Mouse (Mus musculus) gonadal fat pad, adult 2 months (tissue): ENCODE data around the gene Cd9. TPM values are rescaled to one million over a fixed set of nuclear protein-coding genes. Genes with fewer than 3 reads are reported as not detected.

ENCODE experiments used
- DNase-seq: peaks from one replicate; pipeline ENCODE4 v3.0.0-alpha.2; 2012; ENCODE audit warnings: low read depth
- polyA plus RNA-seq: library from polyadenylated mRNA; depleted of rRNA; stranded (reverse); fragments of >200 nt; gene quantifications from 2 replicates; pipeline ENCODE4 v1.2.3, GENCODE M21; 2012; rRNA removed

Gene Cd9
- polyA plus RNA-seq = 217 and 263 TPM in 2 replicates

DNA sequence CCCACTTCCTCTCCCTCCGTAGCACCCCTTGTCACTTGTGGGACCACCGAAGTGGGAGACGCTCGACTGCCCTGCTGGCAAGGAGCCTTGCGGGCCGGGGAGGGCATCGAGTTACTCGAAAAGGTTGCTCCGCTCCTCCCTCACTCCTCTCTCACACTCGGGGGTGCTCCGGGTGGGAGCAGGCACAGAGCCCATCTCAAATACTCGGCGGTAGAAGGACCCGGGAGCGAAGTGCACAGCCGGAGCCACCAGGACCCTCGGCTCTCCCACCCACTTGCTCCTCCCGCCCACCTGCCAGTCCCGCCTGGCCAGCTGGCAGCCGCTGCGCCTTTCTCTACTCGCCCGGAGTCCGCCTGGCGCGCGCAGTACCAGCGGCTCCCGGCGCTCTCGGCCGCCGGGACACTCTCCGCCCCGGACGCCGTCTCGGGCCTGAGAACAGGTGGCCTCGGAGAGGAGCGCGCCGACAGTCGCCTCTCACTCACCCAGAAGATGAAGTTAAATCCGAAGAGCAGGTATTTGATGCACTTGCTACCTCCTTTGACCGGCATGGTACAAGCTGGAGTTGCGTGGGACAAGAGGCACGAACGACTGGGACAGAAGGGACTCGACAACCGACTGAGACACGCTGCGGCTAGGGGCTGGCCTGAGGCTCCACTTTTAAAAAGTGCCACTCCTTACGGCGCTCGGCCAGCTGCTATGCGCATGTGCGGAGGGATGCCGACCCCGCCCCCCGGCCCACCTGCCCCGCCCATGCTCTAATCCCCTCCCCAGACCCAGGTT is at the start of gene Cd9:
TSS of gene Cd9 (minus strand) at position 700 of the 780 bp plus-strand sequence.
- DNase-seq = no peak

DNA sequence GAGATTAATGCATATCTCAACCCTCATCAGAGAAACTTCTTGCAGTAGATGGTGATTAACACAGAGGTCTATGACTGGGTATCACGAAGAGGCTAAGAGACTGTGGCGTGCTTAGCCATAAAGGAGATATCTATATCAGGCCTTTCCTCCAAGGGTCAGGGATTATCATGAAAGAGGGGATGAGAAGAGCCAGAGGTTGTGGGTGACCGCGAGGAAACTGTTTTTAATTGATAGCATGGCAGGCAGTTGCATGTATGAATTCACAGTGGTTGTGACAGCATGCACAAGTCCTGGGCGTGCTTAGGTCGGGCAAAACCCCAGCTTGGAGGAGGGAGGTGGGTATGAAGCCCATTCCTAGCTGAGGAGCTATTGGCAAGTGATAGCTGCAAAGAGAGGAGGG is 46.7 kb upstream of the Cd9 start:
- DNase-seq = no peak

DNA sequence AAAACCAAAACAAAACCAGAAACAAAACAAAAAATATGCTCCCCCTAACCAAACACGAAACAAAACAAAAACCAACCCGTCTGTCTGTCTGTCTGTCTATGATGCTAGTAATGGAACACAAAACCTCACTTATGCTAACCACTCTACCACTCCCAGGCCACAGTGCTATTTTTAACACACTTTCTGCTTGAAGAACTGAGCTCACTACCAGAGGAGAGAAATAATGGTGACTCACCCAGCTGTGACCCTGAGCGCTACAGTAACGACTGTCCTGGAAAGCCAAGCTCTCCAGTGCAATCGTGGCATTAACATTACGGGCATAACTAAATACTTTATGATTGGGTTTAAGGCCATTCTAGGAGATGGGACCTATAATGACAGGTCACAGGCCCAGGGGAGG is 46.2 kb upstream of the Cd9 start:
- no peak for DNase-seq

DNA sequence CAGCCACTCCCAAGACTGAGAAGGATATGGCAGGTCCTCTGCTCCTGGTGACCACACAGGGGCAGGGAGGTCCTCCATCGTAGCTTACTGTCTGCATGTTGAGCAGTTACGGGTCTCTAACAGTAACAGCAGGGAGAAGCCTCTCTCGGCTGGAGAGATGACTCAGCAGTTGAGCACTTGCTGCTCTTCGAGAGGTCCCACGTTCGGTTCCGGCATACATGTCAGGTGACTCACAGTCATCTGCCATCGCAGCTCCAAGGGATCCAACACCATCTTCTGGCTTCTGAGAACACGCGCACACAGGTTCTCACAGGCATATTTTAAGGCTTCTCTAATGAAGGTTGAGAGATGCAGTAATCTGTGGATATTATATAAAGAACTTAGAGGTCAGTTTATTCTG is 45.6 kb upstream of the Cd9 start:
- no peak for DNase-seq

DNA sequence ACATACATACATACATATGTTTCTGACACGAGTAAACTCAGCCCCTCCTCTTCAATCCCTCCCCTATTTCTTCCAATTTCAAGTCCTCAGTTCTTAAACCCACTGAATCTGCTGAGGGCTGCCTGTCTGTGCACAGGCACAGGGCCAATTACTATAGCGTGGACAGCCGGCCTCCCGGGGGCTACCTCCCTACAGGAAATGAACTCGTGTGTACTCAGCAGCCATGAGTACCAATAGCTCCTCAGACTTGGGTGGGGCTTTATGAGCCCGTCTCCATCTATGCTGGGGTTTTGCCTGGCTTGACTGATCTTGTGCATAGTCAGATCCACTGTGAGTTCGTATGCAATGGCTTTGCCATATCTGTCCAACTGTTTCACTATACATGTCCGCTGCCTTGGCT is 44.8 kb upstream of the Cd9 start:
- DNase-seq = no peak

DNA sequence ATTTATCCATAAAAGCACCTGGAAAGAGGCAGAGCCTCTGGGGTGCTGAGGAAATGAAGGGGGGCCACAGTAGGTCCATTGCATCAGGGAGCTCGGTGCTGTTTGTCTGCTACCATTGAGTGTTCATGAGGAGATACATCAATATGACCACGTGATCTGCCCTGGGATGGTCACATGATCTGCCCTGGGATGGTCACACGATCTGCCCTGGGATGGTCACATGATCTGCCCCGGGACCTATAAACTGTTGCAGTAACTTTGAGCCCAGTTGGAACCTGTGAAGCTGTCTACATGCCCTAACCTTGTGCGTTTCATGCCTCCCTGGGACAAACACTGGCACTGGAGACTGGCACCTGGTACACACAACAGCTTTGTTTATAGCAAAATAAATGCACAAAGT is 43.9 kb upstream of the Cd9 start:
- no peak for DNase-seq

DNA sequence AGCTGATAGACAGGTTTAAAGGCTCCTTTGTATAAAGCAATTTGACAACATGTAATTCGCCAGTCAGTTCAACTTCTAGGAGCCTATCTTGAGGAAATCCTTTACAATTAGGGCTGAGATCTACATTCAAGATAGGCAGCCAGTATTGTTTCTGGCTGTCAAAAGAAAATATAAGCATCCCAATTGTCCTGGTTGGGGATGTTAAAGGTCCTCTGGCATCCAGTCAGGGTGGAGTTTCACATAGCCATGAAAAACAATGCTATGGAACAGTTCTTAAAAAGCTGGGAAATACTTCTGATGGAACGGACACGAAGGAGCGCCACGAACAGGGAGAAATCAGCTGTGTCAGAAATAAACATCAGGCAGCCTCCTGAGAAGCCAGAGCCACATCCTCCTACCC is 40.4 kb upstream of the Cd9 start:
- DNase-seq = no peak

DNA sequence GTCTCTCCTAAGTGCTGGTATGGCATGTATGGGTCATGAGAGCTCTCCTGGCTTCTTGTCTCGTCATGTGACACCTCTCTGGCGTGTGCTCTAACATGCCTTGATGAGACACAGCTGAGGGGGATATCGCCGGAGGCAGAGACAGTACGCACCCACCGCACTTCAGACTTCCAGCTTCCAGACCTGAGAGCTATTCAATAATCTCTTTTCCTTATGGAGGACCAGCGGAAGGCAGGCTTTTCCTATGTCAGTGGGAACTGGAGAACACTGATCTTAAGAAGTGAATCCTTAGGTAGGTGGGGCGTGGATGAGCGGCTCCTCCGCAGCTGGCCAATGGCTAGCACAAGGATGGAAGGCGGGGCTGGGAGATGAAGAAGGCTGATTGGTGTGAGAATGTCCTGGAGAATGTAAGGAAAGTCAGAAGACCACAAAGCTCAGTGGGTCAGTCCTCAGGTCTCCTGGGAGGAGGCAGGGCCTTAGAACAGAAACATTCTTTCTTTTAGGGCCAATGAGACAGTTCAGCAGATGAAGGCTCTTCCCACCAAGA is 38.6 kb upstream of the Cd9 start:
- no peak for DNase-seq

DNA sequence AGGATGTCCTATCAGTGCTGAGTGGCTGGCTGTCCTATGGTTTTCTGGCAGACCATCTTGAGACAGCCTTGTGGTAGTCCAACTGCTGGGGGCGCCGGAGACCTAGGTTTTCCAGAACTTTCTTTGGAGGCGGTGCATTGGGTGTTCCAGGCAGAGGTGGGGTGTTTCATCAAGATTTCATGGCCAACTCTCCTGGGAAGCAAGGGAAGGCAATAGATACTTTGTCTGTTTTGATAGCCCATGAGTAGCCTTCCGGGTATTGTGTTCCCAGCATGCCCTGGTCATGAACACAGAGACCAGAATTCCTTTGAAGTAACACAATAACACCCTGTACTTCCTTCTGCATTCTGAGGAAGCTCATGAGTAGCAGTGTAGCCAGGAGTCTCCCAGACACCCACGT is 34.9 kb upstream of the Cd9 start:
- no peak for DNase-seq

DNA sequence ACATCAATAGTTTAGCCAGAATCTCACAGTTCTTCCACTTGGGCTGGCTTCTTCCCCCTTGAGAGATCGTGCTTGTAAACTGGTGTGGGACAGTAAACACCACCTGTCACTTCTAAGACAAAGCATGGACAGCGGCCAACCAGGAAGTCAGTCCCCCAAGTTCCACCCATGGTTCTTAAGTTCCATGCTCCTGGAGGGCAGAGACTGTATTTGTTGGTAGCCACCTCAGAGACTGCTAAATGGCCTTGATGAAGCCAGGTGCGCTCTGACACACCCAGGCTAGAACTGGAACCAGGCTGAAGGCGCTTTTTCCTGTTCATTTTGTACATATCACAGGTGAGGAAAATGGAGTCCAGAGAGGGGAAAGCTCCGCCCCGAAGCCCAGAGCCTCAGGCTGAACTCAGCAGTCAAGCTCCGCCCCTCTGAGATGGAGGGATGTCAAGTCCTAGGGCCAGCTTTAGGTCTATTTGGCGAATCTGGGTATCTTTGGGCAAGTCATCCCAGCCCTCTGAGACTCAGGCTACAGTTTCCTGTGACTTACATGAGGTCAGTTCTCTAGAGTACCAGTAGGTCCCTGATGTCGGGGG is 34.1 kb upstream of the Cd9 start:
- no peak for DNase-seq

DNA sequence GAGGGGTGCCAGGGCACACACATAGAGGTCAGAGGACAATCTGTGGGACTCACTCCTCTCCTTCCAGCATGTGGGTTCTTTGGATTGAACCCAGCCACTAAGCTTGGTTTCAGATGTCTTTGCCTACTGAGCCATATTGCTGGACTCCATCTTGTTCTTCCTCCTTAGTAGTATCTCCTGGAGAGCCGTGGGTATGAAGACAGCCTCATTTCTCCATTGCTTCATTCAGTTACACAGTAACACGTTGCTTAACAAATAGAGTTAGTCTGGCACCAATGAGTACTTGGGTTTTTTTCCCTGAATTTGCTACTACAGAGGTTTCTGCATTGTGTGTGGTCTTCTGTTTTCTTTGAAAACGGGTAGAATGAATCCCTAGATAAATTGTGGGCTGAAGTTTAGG is 31.5 kb upstream of the Cd9 start:
- DNase-seq = no peak

DNA sequence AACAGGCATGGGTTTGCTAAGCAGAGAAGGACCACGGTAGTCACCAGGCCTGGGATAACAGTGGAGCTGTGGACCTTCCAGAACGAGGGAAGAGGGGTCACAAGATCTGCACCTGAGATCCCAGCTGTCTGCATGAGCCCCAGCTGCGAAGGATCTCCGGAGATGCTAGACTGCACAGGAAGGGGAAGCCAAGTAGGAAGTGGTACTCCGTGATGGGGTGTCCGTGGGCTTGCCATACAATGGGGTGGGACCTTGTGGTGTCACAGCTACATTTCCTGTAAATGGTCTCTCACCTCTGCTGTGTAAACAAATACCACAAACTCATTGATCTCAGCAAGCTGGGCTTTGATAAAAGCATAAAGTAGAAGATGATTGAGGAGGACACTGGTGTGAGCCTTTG is 29.4 kb upstream of the Cd9 start:
- no peak for DNase-seq

DNA sequence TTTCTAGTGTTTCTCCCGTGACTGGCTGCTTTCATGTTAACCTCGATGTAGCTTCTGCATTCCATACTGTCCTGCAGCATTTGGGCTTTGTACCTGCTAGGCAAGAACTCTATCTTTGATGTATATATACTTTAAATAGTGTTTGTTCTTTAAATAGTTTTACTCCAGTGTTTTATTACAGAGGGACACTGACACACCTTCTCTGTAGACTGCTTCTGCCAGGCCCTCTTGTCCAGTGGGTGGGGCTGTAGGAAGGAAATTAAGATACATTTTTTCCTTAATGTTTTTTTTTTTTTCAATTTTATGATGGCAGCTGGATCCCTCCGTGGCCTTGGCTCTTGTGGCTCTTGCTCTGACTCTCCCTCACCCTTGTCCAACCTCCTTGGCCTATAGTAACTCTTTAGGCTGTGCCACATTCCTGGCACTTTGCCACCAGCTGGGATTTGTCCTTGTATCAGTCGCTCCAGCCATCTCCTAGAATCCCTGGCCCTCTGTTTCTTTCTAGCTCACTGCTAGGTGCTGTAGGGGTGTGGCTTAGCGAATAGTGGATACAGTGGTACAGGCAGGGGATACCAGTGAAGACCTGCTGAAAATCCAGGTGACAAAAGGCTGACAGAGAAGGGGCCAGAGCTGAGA is 27.1 kb upstream of the Cd9 start:
- DNase-seq = no peak

DNA sequence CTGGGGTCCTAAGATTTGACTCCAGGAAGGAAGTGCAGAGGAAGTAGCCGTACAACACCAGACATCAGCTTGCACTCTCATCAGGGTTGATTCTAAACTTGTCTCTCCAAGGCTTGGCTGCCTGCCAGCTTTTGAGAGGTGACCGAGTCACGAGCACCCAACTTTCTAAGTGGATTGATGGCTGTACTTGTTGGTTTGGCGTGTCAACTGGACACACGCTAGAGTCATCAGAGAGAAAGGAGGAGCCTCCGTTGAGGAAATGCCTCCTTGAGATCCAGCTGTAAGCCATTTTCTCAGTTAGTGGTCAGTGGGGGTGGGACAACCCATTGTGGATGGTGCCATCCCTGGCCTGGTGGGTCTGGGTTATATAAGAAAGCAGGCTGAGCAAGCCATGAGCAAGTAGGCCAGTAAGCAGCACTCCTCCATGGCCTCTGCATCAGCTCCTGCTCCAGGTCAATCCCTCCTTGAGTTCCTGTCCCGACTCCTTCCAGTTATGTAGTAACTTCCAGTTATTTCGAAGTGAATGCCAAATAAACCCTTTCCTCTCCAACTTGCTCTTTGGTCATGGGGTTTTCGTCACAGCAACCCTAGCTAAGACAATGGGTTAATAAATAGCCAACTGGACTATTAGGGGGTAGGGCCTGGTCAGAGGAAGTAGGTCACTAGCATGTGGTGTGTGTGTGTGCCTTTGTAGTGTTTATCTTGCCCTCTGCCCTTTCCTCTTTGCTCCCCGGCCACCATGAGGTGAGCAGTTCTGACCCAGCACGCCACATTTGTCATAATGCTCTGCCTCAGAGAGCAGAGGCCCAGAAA is 21.1 kb upstream of the Cd9 start:
- no peak for DNase-seq

DNA sequence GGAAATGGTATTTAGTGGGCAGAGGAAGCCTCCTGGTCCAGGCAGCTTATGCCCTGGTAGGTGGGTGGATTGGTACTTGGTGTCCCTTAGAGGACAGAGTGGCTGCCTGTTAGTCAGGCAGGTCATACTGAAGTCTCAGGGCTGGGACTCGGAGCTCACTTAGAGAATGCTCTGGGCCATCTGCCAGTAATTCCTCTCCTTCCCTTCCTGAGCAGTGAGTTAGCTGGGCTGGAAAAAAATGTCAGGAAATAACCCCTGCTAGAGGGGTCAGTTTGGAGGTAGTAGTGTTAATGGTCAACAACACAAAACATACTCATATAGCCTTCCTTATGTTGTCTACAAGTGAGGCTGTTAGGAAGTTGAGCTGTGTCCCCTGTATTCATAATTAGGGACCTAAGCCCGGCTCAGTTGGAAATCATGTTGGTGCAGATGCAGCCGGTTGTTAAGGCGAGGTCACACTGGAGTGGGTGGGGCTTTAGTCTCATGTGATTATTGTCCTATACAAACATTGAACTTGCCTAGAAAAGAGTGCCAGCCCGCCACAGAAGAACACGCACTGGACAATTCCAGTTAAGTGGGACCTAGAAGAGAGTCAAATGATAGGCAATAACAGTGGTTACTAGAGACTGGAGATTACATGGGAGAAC is 18.5 kb upstream of the Cd9 start:
- DNase-seq = no peak

DNA sequence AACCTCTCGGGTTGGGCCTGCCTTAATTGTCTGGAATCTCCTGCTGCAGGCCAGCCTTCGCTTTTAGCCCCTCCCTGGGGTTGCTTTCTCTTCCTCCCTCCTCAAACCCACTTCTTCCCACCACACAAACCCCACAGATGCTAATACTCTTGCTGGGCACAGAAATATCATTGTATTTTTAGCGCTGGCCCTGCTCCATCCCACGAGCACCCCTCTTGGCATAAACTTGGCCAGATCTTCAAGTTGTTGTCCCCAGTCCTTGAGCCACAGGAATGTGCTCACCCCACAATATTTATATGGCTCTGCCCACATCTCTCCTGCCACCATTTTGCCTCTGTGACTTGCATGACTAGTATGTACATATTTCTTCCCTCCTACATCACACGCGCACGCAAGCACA is 16.6 kb upstream of the Cd9 start:
- no peak for DNase-seq

DNA sequence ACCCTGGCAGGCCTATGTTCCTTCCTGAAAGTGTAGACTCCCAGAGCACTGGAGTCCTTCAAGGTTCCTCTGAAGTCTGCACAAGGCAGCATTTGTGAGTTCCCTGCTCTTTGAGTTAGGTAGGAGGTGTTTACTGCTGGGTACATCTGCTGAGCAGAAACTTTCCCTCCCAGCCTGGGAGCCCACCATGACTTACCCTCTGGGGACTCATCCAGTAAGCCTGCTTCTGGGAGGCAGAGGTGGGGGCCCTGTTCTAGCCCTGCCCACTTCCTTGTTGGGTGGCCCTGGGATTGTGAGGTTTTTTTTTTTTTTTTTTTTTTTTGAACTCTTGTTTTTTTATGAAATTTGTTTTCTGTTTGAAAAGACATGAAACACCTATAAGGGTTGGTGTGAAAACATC is 16.1 kb upstream of the Cd9 start:
- DNase-seq = no peak

DNA sequence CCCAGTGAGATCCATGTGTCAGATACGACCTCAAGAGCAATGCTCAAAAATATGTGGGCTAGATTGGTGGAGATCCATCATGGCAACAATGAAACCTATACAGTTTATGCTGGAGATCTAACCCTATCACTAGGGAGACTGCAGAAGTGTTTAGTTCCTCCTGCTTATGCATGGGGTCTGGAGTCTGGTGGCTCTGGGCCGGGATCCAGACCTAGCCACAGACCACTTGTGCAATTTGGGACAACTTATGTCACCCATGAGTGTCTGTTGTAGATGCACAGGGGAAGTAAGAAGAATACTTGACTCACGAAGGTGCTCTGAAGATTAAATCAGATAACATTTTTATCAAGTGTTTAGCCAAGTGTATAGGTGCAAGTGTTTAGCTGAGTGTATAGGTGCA is 15.2 kb upstream of the Cd9 start:
- DNase-seq = no peak

DNA sequence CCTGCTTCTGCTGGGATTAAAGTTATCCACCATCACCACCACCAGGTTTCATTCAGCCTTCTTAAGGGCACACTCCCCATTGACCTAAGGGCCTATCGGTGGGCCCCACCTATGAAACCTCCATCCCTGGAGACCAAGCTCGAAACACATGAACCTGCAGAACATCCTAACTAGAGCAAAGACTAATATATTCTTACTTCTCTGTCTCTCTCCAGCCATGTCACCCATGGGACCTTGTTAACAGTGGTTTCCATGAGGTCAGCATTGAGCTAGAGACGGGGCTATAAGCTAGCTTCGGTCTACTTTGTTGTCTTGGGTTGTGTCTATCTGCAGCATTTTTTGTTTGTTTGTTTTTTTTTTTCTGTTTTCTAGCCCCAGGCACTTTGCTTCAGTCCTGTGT is 11.8 kb upstream of the Cd9 start:
- DNase-seq = no peak

DNA sequence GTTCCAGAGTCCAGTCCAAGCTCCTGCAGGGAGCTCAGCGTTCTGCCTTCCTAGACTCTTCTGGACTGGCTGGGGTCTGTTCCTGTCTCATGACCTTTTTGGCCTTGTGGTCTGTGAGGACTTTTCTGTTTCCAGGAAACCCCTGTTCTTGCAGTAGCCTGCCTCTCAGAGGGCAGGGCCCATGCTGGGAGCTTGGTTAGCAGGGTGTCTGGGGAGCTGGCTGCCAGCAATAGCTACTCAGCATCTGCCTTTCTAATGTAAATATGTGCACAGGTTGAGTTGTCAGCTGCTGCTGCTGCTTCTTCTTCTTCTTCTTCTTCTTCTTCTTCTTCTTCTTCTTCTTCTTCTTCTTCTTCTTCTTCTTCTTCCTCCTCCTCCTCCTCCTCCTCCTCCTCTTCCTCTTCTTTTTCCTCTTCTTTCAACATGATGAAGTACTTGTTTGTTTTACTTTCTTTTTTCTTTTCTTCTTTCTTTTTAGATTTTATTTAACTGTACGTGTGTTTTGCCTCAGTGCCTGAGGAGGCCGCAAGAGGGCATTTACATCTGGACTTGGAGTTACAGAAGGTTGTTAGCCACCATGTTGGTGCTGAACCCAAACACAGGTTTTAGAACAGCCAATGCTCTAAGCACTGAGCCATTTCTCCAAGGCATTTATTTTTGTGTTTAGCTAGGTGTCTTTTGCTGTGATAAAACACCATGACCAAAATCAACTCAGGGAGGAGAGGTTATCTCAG is 10.2 kb upstream of the Cd9 start:
- no peak for DNase-seq

DNA sequence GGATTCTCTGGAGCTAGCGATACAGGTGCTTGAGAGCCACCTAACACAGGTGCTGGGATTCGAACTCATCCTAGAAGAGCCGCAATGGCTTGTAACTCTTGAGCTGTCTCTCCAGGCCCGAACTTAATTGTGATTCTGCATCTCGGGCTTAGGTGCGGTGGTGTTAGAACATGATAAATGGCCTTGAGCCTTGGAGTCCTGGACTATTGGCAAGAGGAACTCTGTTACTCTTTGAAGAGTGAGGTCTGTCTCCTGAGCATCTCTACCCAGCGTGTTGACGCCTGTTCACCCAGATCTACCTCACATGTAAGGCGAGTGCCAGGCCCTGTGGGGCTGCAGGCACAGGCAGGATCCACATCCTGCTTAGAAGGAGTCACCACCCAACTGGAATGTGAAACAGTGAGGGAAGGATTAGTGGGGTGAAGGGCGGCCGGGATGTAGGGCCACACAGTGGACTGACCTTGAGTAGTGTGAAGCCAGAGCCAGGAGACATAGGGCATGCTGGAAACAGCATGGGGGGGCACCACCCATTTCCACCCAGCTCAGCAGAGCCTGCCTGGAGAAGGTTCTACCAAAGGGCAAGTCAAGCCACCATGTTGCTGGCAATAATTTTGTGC is 8.7 kb upstream of the Cd9 start:
- DNase-seq = no peak
